Mouse (Mus musculus) lung, postnatal 0 days (tissue): ENCODE data around the gene Tnfaip6.

Experiments used
- CTCF ChIP-seq: IDR thresholded peaks from 2 replicates; pipeline ENCODE4 v1.5.1; 2016; ENCODE audit warnings: antibody characterized with exemption, mild to moderate bottlenecking
- EP300 ChIP-seq: IDR thresholded peaks from 2 replicates; pipeline ENCODE4 v1.6.1; 2016; ENCODE audit warnings: antibody characterized with exemption, mild to moderate bottlenecking, control low read depth

DNA sequence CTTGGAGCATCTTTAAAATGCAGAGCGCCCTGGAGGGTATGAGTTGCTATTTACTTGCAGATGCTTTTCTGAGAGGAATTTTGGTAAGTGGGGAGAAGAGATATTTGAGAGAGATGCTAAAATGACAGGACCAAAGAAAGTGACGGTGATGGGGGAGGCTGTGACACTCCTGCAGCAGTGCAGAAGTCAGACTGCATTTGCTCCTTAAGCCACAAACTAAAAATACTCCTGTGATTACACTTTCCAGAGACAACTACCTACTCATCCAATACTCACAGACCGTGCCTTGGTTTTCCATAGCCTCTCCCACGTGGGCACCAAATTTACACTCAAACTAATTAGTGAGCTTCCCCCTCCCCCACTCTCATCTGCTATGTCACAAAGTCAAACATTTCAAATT lies 2.7 kb upstream of the Tnfaip6 start:
- no peak for TF ChIP-seq CTCF
- TF ChIP-seq EP300, result no peak
